Mouse (Mus musculus): ENCODE measurements around the gene Lrrk1. TPM values are rescaled to one million over a fixed set of nuclear protein-coding genes. Genes with fewer than 3 reads are reported as not detected.
A peak's percentile ranks its signal among the peaks of the same experiment; 100 is the strongest.

Gene Lrrk1
- polyA plus RNA-seq, 1 experiment = 76.4 TPM

- Histone ChIP-seq H3K4me3 (replicated peaks; ENCODE audit: extremely low read depth, low read depth, low read length) (no peak overlapping the region), H3K4me1 (ENCODE audit: control insufficient read depth, insufficient read depth, low read length) (peaks cover 8% of the 10 kb centered on the region)
- 50% methylated on average over 8 of the region's 8 CpGs for WGBS
- no peak for TF ChIP-seq CTCF (IDR thresholded peaks at IDR 0.05; ENCODE audit: insufficient read depth, low read length)
- TF ChIP-seq POLR2A (IDR thresholded peaks at IDR 0.05; ENCODE audit: borderline replicate concordance, extremely low read depth, low read depth, low read length) = no peak
- peak; percentile 18 for DNase-seq
Observed at GRCm38 (mm10) chr7:66183404-66183803, 204.7 kb downstream of the Lrrk1 start.

DNA sequence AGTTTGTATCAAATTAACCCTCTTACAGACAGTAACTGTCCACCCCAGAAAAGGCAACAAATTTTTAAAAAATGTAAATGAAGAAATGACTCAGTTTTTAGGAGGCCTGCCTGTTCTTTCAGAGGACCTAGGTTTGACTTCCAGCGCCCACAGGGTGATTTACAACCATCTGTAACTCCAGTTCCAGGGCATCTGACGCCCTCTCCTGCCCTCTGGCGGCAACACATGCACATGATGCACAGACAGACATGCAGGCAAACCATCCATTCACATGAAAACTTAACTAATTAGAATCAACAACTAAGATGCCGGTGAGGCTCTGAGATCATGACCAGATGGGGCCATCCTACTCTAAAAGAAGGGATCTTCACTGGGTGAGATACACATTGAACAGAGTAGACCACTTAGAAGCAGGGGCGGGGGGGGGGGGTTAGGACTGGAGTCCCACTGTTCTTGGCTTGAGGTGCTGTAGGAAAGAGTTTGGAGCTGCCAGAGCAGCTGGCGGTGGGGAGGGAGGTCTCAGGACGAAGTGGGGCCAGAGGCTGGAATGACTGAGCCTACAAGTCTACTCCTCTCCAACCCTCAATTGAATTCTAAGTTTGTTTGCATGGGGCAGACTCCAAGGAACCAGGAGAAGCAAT, 206.0 kb downstream of the Lrrk1 start:
- peaks cover 8% of the 10 kb centered on the region for H3K4me1 ChIP-seq (ENCODE audit: control insufficient read depth, insufficient read depth, low read length)
- DNase-seq = no peak
- 74% methylated on average over 7 of the region's 7 CpGs for WGBS
- H3K4me3 ChIP-seq (replicated peaks; ENCODE audit: extremely low read depth, low read depth, low read length) = no peak overlapping the region
- TF ChIP-seq CTCF (IDR thresholded peaks at IDR 0.05; ENCODE audit: insufficient read depth, low read length) = no peak
- TF ChIP-seq POLR2A (IDR thresholded peaks at IDR 0.05; ENCODE audit: borderline replicate concordance, extremely low read depth, low read depth, low read length) = no peak

- WGBS = 72% methylated on average over 10 of the region's 10 CpGs
- TF ChIP-seq POLR2A (IDR thresholded peaks at IDR 0.05; ENCODE audit: borderline replicate concordance, extremely low read depth, low read depth, low read length) (no peak), CTCF (IDR thresholded peaks at IDR 0.05; ENCODE audit: insufficient read depth, low read length) (no peak)
- Histone ChIP-seq H3K4me3 (replicated peaks; ENCODE audit: extremely low read depth, low read depth, low read length) (no peak overlapping the region), H3K4me1 (ENCODE audit: control insufficient read depth, insufficient read depth, low read length) (peaks cover 8% of the 10 kb centered on the region)
- no peak for DNase-seq
Observed at GRCm38 (mm10) chr7:66180711-66181365, 207.3 kb downstream of the Lrrk1 start.

GRCm38 (mm10) chr7:66180260-66180659, 207.9 kb downstream of the Lrrk1 start:
- peaks cover 10% of the 10 kb centered on the region for H3K4me1 ChIP-seq (ENCODE audit: control insufficient read depth, insufficient read depth, low read length)
- H3K4me3 ChIP-seq (replicated peaks; ENCODE audit: extremely low read depth, low read depth, low read length) = no peak overlapping the region
- TF ChIP-seq CTCF (IDR thresholded peaks at IDR 0.05; ENCODE audit: insufficient read depth, low read length) = no peak
- no peak for TF ChIP-seq POLR2A (IDR thresholded peaks at IDR 0.05; ENCODE audit: borderline replicate concordance, extremely low read depth, low read depth, low read length)
- 38% methylated on average over 3 of the region's 3 CpGs for WGBS
- no peak for DNase-seq

- 60% methylated on average over 7 of the region's 7 CpGs for WGBS
- no peak for DNase-seq
- TF ChIP-seq CTCF (IDR thresholded peaks at IDR 0.05; ENCODE audit: insufficient read depth, low read length) (no peak), POLR2A (IDR thresholded peaks at IDR 0.05; ENCODE audit: borderline replicate concordance, extremely low read depth, low read depth, low read length) (no peak)
- H3K4me3 ChIP-seq (replicated peaks; ENCODE audit: extremely low read depth, low read depth, low read length) = no peak overlapping the region
- peaks cover 10% of the 10 kb centered on the region for H3K4me1 ChIP-seq (ENCODE audit: control insufficient read depth, insufficient read depth, low read length)
Observed at GRCm38 (mm10) chr7:66179711-66180110, 208.4 kb downstream of the Lrrk1 start.

- H3K4me3 ChIP-seq (replicated peaks; ENCODE audit: extremely low read depth, low read depth, low read length) = no peak overlapping the region
- 16% methylated on average over 10 of the region's 10 CpGs for WGBS
- DNase-seq = peak; percentile 31
- no peak for TF ChIP-seq POLR2A (IDR thresholded peaks at IDR 0.05; ENCODE audit: borderline replicate concordance, extremely low read depth, low read depth, low read length)
- no peak for TF ChIP-seq CTCF (IDR thresholded peaks at IDR 0.05; ENCODE audit: insufficient read depth, low read length)
- H3K4me1 ChIP-seq (ENCODE audit: control insufficient read depth, insufficient read depth, low read length) = peaks cover 10% of the 10 kb centered on the region
Observed at GRCm38 (mm10) chr7:66179120-66179581, 209.0 kb downstream of the Lrrk1 start.

DNA sequence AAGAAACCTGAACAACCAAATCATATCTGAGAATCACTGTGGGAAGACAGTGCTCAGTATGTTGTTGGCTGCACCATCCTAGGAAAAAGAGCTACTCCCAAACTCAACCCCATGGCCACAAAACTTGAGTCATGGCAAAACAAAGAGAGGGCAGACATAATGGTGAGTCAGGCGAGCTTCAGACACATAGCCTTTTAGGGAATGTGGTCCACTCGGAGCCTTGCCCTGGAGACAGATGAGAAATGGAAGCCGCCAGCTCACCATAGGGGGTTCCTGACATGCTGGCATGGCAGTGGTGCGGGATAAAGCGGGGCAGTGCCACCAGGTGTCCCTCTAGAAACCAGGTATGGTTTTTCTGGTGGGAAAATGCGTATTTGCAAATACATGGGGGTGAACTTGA, 210.0 kb downstream of the Lrrk1 start:
- no peak for TF ChIP-seq CTCF (IDR thresholded peaks at IDR 0.05; ENCODE audit: insufficient read depth, low read length)
- TF ChIP-seq POLR2A (IDR thresholded peaks at IDR 0.05; ENCODE audit: borderline replicate concordance, extremely low read depth, low read depth, low read length) = no peak
- no peak for DNase-seq
- 94% methylated on average over 6 of the region's 6 CpGs for WGBS
- Histone ChIP-seq H3K4me1 (ENCODE audit: control insufficient read depth, insufficient read depth, low read length) (peaks cover 10% of the 10 kb centered on the region), H3K4me3 (replicated peaks; ENCODE audit: extremely low read depth, low read depth, low read length) (no peak overlapping the region)

GRCm38 (mm10) chr7:66176929-66177328, 211.2 kb downstream of the Lrrk1 start:
- TF ChIP-seq CTCF (IDR thresholded peaks at IDR 0.05; ENCODE audit: insufficient read depth, low read length) (no peak), POLR2A (IDR thresholded peaks at IDR 0.05; ENCODE audit: borderline replicate concordance, extremely low read depth, low read depth, low read length) (no peak)
- Histone ChIP-seq H3K4me1 (ENCODE audit: control insufficient read depth, insufficient read depth, low read length) (peaks cover 10% of the 10 kb centered on the region), H3K4me3 (replicated peaks; ENCODE audit: extremely low read depth, low read depth, low read length) (no peak overlapping the region)

More at GRCm38 (mm10) chr7:66176929-66177328, 211.2 kb downstream of the Lrrk1 start:
- DNase-seq = no peak
- 70% methylated on average over 4 of the region's 4 CpGs for WGBS

Other genes with a start within 250 kb of the Lrrk1 start
- gene Gm10974, start 22.4 kb downstream of the Lrrk1 start, polyA plus RNA-seq (2012; rRNA removed) = not detected in 2 replicates
- 0.41 and 0.53 TPM in 2 replicates for gene Aldh1a3, start 39.2 kb upstream of the Lrrk1 start, polyA plus RNA-seq (2012; rRNA removed)